Mouse (Mus musculus) leukemia stem cell, adult 10-12 weeks (primary cell): Measurements from ENCODE around the gene Gm2022. TPM values are rescaled to one million over a fixed set of nuclear protein-coding genes. Genes with fewer than 3 reads are reported as not detected.

ENCODE experiments used
- polyA plus RNA-seq: library from polyadenylated mRNA; stranded (reverse); fragments of >175 nt; gene quantifications from 2 replicates; pipeline ENCODE4 v1.2.3, GENCODE M21; 2012; ENCODE audit warnings: low replicate concordance

Gm2022 gene
- polyA plus RNA-seq: not detected in 2 replicates

GRCm38 (mm10) chr12:87895070-87895469 is at the start of gene Gm2022:
TSS of gene Gm2022 (plus strand) at chr12:87895370.

GRCm38 (mm10) chr12:87873772-87874171 is 21.4 kb upstream of the Gm2022 start, which contains the start of gene Gm2016:
TSS of gene Gm2016 (plus strand) at chr12:87874072.

DNA sequence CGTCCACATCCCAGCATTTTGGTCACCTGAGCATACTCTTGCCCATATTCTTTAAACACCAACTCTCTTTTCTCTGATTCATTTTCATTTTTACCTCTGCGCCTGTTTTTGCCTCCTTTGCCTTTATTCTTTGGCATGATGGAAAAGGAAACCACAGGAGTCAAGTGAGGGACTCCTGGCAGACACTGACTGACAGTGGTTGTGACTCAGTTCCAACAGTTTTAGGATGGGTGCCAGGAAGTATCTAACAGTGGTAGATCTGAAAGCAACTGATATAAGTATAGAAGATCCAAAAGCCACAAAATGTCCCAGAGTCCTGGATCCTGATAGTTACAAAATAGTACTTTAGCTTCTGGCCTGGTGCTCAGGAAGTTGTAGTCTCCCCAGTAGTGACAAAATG is 24.6 kb downstream of the Gm2022 start, which contains the start of gene Gm2035:
Gm2035 (minus strand) TSS at position 137 of the 400 bp plus-strand sequence.

Other genes with a start within 250 kb of the Gm2022 start
- gene Gm21319, start 119.6 kb upstream of the Gm2022 start, polyA plus RNA-seq: not detected in 2 replicates
- not detected in 2 replicates for gene Gm21936, start 99.9 kb upstream of the Gm2022 start, polyA plus RNA-seq
- gene BB287469, start 78.8 kb upstream of the Gm2022 start, polyA plus RNA-seq: not detected in 2 replicates
- gene Gm2001, start 53.0 kb upstream of the Gm2022 start, polyA plus RNA-seq: not detected in 2 replicates
- not detected in 2 replicates for gene Gm2016, start 21.3 kb upstream of the Gm2022 start, polyA plus RNA-seq
- not detected in 2 replicates for gene Gm2035, start 24.5 kb downstream of the Gm2022 start, polyA plus RNA-seq
- gene Gm2042, start 58.7 kb downstream of the Gm2022 start, polyA plus RNA-seq: not detected in 2 replicates
- not detected in 2 replicates for gene Gm2075, start 116.5 kb downstream of the Gm2022 start, polyA plus RNA-seq
- not detected in 2 replicates for gene Gm6803, start 123.4 kb downstream of the Gm2022 start, polyA plus RNA-seq
- not detected in 2 replicates for gene Gm2056, start 131.6 kb downstream of the Gm2022 start, polyA plus RNA-seq
- not detected in 2 replicates for gene Gm16368, start 188.3 kb downstream of the Gm2022 start, polyA plus RNA-seq